Mouse (Mus musculus) forebrain, embryonic 12.5 days (tissue): ENCODE results near the gene Morn5. TPM values are rescaled to one million over a fixed set of nuclear protein-coding genes. Genes with fewer than 3 reads are reported as not detected.

Experiments used
- ATAC-seq: fragments of 200-750 bp; cut with Nextera tagmentation; 2 replicates; pipeline ENCODE4 v1.8.0; 2017; ENCODE audit warnings: moderate TSS enrichment; ENCODE audit not compliant: low FRiP score
- H3K27ac ChIP-seq: fragments of 300-500 bp; sonication (generic); 2 replicates; pipeline ENCODE4 v1.5.1; 2016; ENCODE audit warnings: mild to moderate bottlenecking
- H3K27me3 ChIP-seq: fragments of 300-500 bp; sonication (generic); 2 replicates; pipeline ENCODE4 v1.6.1; 2016; ENCODE audit warnings: mild to moderate bottlenecking
- H3K36me3 ChIP-seq: fragments of 300-500 bp; sonication (generic); replicated peaks from 2 replicates; pipeline ENCODE4 v1.6.1; 2016; ENCODE audit warnings: mild to moderate bottlenecking
- H3K4me1 ChIP-seq: fragments of 300-500 bp; sonication (generic); 2 replicates; pipeline ENCODE4 v1.6.1; 2016
- H3K4me2 ChIP-seq: fragments of 300-500 bp; sonication (generic); 2 replicates; pipeline ENCODE4 v1.6.1; 2016; ENCODE audit warnings: mild to moderate bottlenecking, moderate library complexity
- H3K4me3 ChIP-seq: fragments of 300-500 bp; sonication (generic); replicated peaks from 2 replicates; pipeline ENCODE4 v1.5.1; 2016; ENCODE audit warnings: mild to moderate bottlenecking
- H3K9ac ChIP-seq: fragments of 300-500 bp; sonication (generic); 2 replicates; pipeline ENCODE4 v1.6.1; 2016; ENCODE audit warnings: mild to moderate bottlenecking
- H3K9me3 ChIP-seq: fragments of 300-500 bp; sonication (generic); 2 replicates; pipeline ENCODE4 v1.6.1; 2016
- WGBS: fragments of 180-500 bp; shearing (Covaris S2); methylation state at CpG from one replicate; pipeline ENCODE4 v1.1.7; 2016; 5-methylcytosine and 5-hydroxymethylcytosine counted together
- polyA plus RNA-seq: library from polyadenylated mRNA; unstranded; fragments of >200 nt; fragmentation: Nextera tagmentation; extraction: Ambion mirVana; gene quantifications from 2 replicates; pipeline ENCODE4 v1.2.1, GENCODE M21; 2016

Morn5 gene
- polyA plus RNA-seq, 1 experiment from 2014 or later: 1.3 TPM

DNA sequence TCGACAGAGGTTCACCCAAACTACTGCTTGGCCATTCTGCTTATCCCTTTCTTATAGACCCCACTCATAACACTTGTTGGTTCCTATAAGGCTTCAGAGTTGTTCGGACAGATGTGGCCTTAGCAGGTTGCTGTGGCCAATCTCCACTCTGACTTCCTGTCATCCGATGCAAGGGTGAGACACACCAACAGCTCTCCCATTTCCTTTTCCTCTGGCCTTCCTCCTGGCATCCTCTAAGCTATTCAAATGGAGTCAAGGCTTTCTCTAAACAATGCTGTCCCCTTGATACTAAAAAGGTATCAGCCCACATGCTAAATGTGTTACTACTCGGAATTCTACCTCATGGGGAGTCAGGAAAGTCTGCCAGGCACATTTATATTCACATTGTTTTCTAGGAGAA lies 78.7 kb downstream of the Morn5 start:
- H3K27ac ChIP-seq: no peak overlapping the region
- no peak for ATAC-seq
- no peaks in the 10 kb centered on the region for H3K9me3 ChIP-seq
- no peak overlapping the region for H3K9ac ChIP-seq
- peaks cover 74% of the 10 kb centered on the region for H3K36me3 ChIP-seq
- H3K4me1 ChIP-seq: no peaks in the 10 kb centered on the region
- no peak overlapping the region for H3K4me3 ChIP-seq
- no peak overlapping the region for H3K4me2 ChIP-seq
- H3K27me3 ChIP-seq: no peaks in the 10 kb centered on the region
- 84% methylated on average over 4 of the region's 4 CpGs for WGBS

DNA sequence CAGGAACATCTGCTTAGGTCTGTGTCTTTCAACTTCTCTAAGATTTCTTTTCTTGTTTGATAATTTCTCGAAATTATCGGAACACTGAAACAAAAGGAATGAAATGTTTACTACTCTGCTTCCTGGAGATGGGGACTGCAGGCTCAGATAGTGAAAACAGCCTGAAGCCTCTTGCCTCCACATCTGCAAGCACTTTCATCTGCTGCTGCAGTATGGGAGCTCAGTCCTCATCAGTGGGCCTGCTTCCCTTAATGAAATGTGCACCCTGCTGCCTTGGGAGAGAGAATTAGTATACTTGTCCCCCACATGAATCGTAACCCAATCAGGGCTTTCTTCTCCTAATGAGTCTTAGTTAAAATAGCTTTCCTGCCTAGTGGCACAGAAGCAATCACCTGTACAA lies 79.8 kb downstream of the Morn5 start:
- Histone ChIP-seq H3K36me3 (peaks cover 77% of the 10 kb centered on the region), H3K27ac (no peak overlapping the region), H3K9me3 (no peaks in the 10 kb centered on the region), H3K9ac (no peak overlapping the region), H3K4me1 (no peaks in the 10 kb centered on the region), H3K27me3 (no peaks in the 10 kb centered on the region), H3K4me3 (no peak overlapping the region), H3K4me2 (no peak overlapping the region)
- WGBS: 82% methylated on average over 3 of the region's 3 CpGs
- ATAC-seq: no peak

Other genes with a start within 250 kb of the Morn5 start
- gene Ttll11, start 69.5 kb upstream of the Morn5 start, polyA plus RNA-seq: 2.9 and 3.8 TPM in 2 replicates
- gene Ndufa8, start 52 bp upstream of the Morn5 start, polyA plus RNA-seq: 161 and 169 TPM in 2 replicates
- 21.9 and 34.2 TPM in 2 replicates for gene Lhx6, start 56.0 kb downstream of the Morn5 start, polyA plus RNA-seq
- 23.2 and 23.4 TPM in 2 replicates for gene Mrrf, start 86.9 kb downstream of the Morn5 start, polyA plus RNA-seq
- 113 and 121 TPM in 2 replicates for gene Rbm18, start 87.3 kb downstream of the Morn5 start, polyA plus RNA-seq
- 2.5 and 3.7 TPM in 2 replicates for gene Ptgs1, start 181.0 kb downstream of the Morn5 start, polyA plus RNA-seq